Mouse (Mus musculus) thymus, postnatal 25 days (tissue): ENCODE results near the gene Slc35e4.
"Not testable (repeated sequence)": the region's sequence is repeated elsewhere in the genome, so short reads cannot be mapped to it uniquely, and the experiment has no call there.

Source experiments
- DNase-seq: peaks from one replicate; pipeline ENCODE4 v3.0.0; 2022

Slc35e4 gene

GRCm38 (mm10) chr11:3914109-3914840, at the start of gene Slc35e4:
Slc35e4 (minus strand) TSS chr11:3914664.
- peak; percentile 75 for DNase-seq

GRCm38 (mm10) chr11:3963610-3964415, 49.3 kb upstream of the Slc35e4 start, which contains the start of gene Pes1:
Pes1 (plus strand) TSS chr11:3963975.
- peak; percentile 79 for DNase-seq

DNA sequence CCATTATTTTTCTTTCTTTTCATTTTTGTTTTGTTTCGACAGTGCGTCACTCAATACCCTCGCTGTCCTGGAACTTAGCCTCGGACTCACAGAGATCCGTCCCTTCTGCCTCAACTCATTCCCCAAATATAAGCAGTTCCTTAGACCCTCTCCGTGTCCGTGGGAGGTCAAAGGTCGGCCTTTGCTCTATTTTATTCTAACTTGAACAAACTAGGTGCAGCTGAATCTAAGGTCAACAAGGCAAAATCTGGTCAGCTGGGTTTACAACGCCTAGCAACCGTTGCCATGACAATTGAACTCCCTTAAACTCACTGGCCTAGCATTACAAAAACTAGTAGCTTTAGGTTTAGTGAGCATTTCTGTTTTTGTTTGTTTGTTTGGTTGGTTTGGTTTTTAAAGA, 48.7 kb upstream of the Slc35e4 start:
- DNase-seq: no peak

- no peak for DNase-seq
Measured at GRCm38 (mm10) chr11:3961761-3962160, 47.3 kb upstream of the Slc35e4 start.

DNA sequence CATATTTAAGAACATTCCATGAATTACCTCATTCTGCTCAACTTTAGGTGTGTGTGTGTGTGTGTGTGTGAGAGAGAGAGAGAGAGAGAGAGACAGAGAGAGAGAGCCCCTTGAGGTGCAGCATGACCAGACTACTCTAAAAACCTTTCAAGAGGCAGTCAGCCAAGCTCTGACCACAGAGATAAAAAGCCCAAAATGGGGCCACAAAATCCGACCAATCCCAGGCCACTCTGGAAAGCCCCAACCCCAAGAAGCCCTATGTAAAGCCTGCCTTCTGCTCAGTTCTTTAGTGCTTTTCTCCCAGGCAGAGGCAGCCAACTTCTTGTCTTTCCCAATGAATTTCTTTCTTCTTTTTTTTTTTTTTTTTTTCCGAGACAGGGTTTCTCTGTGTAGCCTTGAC, 46.4 kb upstream of the Slc35e4 start:
- no peak for DNase-seq

DNA sequence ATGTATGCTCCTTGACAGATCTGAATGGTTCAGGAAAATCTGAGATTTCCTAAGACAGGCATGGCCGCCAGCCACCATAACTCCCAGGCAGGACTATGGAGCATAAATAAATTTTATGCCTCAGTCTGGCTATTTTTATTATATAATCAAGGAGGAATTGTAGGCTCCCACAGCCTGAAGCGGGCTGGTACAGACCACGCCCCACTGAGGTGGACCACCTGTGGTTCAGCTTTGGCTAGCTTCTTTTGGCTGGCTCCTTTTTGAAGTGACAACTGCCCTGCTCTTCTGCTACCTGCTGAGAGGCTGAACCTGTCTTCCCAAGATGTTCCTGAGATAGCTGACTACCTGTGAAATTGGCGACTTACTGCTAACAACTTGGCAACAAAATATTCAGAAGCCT, 40.9 kb upstream of the Slc35e4 start:
- not testable (repeated sequence) for DNase-seq

DNA sequence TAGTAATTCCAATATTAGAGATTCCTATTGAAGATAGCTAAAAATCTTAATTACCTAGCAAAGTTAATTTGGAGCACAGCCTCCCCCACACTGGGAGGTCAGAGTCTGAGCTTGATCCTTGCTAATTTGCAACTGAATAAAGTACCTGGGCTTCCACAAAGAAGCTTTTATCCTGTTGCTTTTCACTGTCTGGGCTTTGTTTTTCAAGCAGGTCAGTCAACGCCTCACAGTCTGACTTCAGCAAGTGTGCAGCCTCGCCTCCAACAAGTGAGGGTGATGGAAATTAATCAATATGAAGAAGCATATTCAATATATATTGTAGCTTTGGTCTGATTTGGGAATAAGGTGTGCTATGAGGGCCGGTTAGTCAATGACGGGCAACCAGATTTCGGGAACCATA, 40.4 kb upstream of the Slc35e4 start:
- DNase-seq: not testable (repeated sequence)

- no peak for DNase-seq
Measured at GRCm38 (mm10) chr11:3946386-3946785, 31.9 kb upstream of the Slc35e4 start.

DNA sequence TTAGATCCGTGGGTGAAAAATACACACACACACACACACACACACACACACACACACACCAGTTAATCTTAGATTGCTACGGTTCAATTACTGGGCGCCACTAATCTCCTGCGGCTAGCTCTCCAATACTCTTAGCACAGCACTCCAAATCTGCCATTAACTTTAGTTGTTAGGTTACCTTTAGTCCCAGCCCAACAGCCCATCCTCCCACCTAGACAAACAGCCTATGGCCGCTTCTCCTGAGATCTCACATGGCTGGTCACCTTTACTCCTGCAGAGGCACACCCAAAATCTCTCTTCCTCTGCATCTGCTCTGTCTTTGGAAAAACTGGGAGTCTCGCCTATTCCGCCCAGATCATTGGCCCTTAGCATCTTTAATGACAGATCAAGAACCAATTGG, 26.9 kb upstream of the Slc35e4 start:
- no peak for DNase-seq

DNA sequence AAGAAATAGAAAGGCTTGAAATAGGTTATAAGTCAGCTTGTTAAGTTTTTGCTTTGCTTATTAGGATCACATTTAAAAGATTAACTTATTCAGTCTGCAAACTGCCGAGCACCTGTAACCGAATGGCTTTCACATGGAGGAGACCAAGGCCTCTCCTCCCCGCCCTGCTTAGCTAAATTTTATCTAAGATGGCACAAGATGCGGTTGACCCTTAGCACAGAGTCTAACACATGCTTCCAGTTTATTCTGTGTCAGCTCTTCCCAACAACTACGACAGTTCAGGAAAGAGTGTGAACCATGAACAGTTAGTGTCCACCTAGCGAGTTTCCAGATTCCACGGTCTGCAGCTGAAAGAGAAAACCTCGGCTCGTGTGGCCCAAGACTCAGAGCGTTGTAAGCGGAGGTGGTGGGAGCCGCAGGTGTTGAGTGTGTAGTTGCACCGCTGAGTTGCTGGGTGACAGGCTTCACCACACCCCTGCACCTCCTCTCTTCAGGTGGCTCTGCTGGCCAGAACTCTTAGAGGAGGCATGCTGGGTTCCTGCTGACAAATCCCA, 22.9 kb upstream of the Slc35e4 start:
- DNase-seq: no peak

- no peak for DNase-seq
Measured at GRCm38 (mm10) chr11:3936318-3936717, 21.9 kb upstream of the Slc35e4 start.

GRCm38 (mm10) chr11:3935135-3935534, 20.7 kb upstream of the Slc35e4 start:
- DNase-seq: no peak

GRCm38 (mm10) chr11:3933756-3934285, 19.4 kb upstream of the Slc35e4 start:
- DNase-seq: no peak

- DNase-seq: peak; percentile 67
Measured at GRCm38 (mm10) chr11:3931511-3932211, 17.2 kb upstream of the Slc35e4 start, which contains the start of gene Tcn2. Tcn2 (minus strand) TSS chr11:3932159.

DNA sequence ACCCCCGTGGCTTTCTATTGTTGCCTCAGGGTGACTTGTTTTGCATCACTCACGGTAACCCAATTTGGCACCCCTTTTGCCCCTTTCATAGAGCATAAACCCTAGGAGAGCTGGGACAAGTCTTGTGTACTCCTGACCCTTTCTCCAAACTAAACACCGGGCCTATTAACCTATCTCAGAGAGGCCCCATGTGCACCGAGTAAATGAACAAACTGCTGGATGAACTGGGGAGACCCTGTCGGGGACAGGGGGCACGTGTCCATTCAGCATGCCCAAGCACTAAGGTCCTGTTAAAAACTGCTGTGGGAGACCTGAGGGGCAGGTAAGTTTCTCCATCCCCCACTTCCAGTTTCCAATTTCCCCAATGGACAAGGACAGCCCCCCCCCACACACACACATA, 16.5 kb upstream of the Slc35e4 start:
- no peak for DNase-seq

- no peak for DNase-seq
Measured at GRCm38 (mm10) chr11:3930019-3930418, 15.6 kb upstream of the Slc35e4 start.

GRCm38 (mm10) chr11:3925916-3926315, 11.5 kb upstream of the Slc35e4 start:
- DNase-seq: no peak

DNA sequence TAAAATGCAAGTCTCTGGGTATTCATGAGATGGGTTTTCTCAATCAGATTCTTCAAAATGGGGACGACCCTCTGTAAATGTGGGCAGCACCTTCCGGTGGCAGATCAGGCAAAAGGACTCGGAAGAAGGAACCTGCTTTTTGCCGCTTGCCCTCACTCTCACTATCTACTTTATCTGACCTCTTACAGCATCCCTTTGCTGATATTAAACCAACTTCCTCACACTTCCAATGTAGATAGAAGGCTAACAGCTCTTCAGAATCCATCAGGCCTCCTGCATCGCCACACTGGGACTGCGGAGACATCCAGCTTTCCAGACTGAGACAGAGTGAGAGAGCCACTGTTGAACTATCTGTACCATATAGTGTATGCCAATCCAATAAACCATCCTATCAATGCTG, 8.3 kb upstream of the Slc35e4 start:
- no peak for DNase-seq

- no peak for DNase-seq
Measured at GRCm38 (mm10) chr11:3922115-3922514, 7.7 kb upstream of the Slc35e4 start.

GRCm38 (mm10) chr11:3921281-3921850, 6.9 kb upstream of the Slc35e4 start:
- peak; percentile 39 for DNase-seq

DNA sequence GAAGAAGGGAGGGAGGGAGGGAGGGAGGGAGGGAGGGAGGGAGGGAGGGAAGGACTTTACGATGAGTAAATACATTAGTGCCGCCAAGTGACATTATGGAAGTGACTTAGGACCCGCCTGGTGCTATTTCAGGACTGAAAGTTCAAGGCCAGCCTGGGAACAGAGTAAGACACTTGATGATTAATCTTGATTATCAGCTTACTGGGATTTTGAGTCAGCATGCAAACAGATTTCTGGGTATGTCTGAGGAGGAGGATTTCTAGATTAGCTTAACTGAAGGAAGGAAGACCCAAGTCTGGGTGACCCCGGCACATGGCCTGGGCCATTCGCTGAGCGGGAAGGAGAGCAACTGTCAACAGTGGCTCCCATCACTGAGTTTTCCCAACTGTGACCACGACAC, 6.0 kb upstream of the Slc35e4 start:
- DNase-seq: no peak

GRCm38 (mm10) chr11:3918738-3919137, 4.3 kb upstream of the Slc35e4 start:
- no peak for DNase-seq
